Mouse (Mus musculus): ENCODE data around the gene Peli1. TPM values are rescaled to one million over a fixed set of nuclear protein-coding genes. Genes with fewer than 3 reads are reported as not detected.
"Not testable (repeated sequence)": the region's sequence is repeated elsewhere in the genome, so short reads cannot be mapped to it uniquely, and the experiment has no call there.

Peli1 gene
- total RNA-seq, 2 experiments from 2014 or later, result 17.8 to 42.8 TPM

DNA sequence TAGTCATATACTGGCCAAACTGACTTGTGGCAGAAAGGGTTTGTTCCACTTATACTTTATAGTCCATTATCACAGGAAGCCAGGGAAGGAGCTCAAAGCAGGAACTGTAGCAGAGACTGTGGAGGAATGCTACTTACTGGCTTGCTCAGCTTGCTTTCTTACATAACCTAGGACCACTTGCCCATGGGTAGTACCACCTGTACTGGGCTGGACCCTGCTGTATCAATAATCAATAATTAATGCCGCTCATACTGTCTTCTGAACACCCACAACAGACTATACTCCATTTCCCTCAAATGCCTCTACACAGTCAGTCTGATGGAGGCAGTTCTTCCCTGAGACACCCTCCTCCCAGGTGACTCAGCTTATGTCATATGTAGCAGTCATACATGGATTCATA lies 48.4 kb downstream of the Peli1 start:
- no peak; the same call in 1 of the 2 replicates for ATAC-seq (replicated peaks; ENCODE audit: low FRiP score, poor library complexity, severe bottlenecking)

DNA sequence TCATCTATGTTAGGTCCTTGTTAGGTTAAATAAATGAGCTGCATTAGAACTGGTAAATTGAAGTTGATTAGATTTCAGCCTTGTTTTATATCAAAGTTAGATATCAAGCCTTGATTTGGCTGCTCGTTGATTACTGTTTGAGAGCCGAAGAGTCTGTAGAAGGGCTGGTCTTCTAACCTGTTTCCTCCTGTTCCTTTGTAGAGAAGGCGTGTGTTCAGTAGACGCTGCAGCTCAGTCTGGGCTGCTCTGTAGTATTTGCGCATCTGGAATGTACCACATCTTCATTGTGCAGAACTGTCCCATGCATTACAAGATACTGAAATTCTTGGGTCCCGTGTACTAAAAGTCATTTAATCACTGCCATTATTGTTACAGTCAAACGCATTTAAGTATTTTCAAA lies 50.2 kb downstream of the Peli1 start:
- no peak for ATAC-seq (replicated peaks; ENCODE audit: low FRiP score, poor library complexity, severe bottlenecking)

DNA sequence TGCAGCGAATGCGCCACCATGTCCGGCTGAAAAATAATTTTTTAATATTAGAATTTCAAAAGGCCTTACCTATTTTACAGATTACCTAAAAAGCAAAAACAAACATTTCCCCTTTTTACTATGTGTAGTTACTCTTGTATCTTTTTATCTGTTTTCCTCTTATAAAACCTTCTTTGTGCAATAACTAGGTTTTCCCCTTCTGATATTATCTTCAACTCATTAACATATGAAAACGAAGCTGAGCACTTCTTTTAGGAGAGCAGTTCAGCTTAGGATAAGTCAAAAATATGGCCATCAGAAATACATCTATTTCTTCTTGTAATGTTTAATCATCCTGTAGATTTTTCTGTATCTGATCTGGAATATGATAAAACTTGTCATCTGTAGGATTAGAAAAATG lies 50.7 kb downstream of the Peli1 start:
- no peak for ATAC-seq (replicated peaks; ENCODE audit: low FRiP score, poor library complexity, severe bottlenecking)

DNA sequence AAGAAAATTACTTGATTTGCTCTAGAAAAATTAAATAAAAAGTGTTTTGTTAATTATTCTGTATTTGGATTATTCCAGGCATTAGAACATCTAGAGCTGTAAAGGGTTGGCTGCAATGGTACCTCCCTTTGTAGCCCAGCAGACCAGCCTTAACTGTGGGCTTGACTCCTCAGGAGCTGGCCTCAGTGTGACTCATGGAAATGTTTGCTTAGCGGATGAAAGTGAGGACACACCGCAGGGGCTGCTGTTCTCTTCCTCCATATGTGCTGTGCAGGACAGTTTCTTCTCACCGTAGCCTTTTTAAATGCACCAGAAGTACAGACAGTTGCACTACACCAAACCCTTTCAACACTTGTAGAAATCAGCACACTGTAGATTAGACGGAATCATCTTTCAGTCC lies 58.4 kb downstream of the Peli1 start:
- no peak for ATAC-seq (replicated peaks; ENCODE audit: low FRiP score, poor library complexity, severe bottlenecking)

DNA sequence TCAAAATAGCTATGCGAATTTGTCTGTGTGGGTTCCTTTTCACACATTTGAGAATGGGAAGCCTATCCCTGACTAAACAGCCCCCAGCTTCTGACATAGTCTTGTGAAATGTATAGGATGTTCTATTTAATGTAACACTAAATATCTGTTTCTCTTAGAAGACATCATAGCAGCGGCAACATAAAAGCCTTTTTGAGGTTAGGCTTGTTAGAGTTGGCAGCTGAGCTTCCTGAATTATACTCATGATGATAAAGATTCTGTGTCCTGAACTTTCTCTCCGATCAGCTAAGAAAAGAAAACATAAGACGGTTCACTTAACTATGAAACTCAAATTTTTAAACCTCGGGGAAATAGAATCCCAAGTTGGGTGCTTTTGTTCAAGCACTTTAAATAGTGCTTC lies 59.2 kb downstream of the Peli1 start:
- ATAC-seq (replicated peaks; ENCODE audit: low FRiP score, poor library complexity, severe bottlenecking), result no peak

DNA sequence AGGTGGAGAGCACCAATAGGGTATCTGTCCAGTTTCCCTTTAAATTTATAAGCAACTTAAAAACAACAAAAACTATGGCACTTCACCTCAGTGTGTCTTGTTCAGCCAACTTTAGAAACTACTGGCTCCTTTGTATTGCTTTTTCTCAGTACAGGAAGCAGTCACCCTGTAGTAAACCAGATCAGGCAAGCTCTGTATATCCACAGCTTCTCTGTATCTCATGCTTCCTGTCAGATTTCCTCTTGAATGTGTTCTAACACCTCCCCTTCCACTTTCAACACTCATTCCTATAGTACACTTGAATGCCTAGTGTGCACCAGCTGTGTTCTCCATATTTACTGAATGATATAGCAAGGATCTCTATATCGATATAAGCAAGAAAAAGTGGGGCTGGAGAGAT lies 60.6 kb downstream of the Peli1 start:
- no peak for ATAC-seq (replicated peaks; ENCODE audit: low FRiP score, poor library complexity, severe bottlenecking)

DNA sequence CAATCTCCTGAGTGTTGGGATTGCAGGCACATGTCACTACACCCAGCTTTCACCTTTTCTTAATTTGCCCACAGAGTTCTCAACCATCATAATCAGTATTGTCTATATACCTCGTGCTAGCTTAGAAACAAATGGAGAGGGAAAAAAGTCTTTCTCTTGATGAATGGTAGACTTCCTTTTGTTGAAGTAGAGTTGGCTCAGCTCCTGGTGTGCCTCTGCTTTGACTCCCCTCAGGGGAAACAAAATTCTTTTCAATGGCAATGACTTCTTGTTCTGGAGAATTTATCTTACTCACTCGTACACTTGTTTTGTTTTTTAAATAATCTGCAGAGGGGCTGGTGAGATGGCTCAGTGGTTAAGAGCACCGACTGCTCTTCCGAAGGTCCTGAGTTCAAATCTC lies 62.0 kb downstream of the Peli1 start:
- ATAC-seq (replicated peaks; ENCODE audit: low FRiP score, poor library complexity, severe bottlenecking), result no peak

DNA sequence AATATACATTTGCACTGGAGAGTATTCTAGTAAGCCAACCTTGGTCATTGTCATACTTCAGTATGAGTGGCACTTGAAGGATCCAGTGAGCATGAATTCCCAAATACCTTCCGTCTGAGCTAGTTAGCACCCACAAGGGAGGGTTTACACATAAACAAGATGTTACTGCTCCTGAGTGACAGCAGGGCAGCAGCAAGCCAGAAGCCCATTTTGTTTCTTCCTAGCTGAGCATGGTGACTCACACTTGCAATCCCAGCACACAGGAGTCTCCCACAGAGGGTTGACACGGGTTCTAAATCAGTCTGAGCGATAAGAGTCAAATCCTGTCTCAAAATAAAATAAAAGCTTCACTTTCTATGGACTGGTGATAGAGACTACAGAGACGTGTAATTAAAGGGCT lies 66.5 kb downstream of the Peli1 start:
- no peak for ATAC-seq (replicated peaks; ENCODE audit: low FRiP score, poor library complexity, severe bottlenecking)

DNA sequence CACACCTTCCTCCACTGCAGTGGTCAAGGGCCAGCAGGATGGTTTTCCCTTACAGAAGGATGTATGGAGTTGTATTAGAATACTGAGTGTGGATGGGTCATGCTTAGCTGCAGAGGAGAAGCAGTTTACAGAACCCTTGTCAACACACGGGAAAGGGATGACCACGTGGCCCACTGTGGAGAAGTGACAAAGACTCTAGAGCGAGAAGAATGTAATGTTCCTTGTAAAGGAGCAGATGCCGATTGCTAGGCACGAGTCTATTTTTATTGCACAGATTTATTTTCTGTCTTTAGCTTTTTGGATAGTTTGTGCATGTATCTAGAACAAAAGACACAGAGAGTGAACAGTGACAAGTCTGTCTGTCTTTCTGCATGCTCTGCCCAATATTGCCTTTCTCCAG lies 71.0 kb downstream of the Peli1 start:
- no peak for ATAC-seq (replicated peaks; ENCODE audit: low FRiP score, poor library complexity, severe bottlenecking)

DNA sequence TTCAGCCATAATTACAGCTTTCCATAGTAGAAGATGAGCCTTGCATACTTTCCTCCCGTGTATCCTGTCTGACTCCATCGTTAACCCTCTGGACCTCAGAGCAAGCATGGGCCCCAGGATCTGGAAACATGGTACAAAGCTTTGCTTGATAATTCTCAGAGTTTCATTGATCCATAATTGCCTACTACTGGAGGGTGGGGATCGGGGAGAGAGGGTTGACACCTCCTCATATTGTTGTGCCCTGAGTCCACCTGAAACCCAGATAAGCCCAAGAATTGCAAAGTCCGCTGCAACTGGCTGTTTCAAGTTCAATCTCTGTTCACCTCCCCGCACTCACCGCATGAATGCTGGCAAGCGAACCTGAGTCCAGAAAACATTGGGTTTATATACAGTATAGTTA lies 72.1 kb downstream of the Peli1 start:
- no peak for ATAC-seq (replicated peaks; ENCODE audit: low FRiP score, poor library complexity, severe bottlenecking)

DNA sequence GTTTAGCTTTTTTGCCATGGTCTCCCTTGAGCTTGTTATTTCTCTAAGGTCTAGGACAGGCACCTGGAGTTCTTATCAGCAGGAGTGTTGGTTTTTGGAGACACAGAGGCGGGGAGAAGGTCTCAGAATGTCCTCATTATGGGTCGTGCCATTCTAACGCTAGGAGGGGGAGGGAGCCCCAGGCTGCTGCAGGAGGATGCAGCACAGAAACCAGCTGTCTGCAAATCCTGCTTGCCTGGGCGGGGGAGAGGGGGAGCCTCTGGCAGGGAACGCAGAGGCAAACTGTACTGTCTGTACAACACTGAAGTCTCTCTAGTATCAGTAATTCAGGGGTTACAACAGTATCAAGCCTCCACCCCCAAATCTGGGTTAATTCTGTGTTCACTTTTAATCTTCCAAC lies 72.6 kb downstream of the Peli1 start:
- ATAC-seq (replicated peaks; ENCODE audit: low FRiP score, poor library complexity, severe bottlenecking), result no peak

DNA sequence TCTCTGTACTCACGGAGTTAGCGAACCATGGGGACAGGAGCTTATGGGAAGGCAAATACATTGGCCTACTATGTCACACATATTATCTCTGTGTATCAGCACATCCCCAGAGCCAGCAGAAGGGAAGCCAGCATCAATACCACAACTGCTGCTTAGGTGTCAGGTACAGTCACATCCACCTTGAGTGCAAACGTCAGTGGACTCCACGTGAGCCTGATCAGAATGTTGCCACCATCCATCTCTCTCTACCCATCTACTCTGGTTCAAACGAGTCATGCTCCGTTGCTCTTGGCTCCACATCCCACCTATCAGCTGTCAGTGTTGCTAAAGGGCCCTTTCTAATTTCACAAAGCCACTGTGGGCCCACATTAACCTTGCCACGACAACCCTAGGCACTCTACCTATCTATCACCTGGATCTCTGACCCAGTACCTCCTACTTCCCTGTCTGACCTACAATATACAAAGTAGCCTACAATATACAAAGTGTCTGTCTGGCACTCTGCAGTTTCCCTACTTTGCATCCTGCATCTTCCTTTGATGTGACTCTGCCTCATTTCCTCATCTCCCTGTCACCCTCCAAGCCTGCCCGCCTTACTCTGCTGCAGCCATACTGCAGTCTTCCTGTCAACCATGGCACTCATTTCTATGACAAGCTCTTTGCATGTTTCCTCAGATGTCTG lies 73.4 kb downstream of the Peli1 start:
- ATAC-seq (replicated peaks; ENCODE audit: low FRiP score, poor library complexity, severe bottlenecking), result no peak

DNA sequence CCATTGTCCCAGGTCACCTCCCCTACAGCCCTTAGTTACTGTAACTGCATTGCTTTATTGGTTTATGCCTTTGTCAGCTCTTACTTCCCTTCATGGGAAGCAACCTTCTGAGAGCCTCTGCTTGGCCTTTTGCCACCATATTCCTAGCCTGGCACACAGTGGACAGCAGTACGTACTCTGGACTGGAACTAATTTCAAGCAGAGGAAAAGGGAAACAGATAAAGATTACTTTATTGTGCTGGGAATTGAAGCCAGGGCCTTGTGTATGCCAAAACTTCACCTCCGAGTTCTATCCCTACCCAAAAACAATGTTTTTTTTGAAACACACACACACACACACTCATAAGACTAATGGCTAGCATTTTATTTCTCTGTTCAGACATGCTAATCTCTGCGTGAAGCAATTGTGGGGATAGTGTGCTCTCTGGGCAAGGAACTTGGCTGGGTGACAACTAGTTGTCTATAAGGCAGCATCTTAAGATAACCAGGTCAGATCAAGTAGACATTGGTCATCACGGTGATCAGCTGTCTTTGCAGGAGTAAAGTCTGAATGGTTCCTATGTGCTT lies 74.0 kb downstream of the Peli1 start:
- ATAC-seq (replicated peaks; ENCODE audit: low FRiP score, poor library complexity, severe bottlenecking), result no peak

DNA sequence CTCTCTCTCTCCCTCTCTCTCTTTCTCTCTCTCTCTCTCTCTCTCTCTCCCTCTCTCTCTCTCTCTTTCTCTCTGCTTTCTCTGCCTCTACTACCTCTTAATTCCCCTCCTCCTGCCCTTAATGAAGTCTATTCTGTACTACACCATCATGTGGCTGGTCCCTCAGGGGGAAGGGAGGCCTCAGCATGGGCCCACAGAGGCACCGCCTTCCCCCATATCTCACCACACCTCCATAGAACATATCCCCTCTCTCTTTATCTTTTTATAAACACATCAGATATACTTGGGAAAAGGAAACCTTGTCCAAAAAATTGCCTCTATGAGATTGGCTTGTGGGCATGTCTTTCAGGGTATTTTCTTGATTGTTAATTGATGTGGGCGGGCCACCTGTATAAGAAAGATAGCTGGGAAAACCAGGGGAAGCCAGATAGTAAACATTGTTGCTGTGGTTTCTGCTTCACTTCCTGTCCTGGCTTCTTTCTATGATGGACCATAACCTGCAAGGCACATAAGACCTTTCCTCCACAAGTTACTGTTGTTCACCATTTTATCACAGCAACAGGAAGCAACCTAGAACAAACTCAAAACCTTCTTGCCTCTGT lies 75.5 kb downstream of the Peli1 start:
- no peak for ATAC-seq (replicated peaks; ENCODE audit: low FRiP score, poor library complexity, severe bottlenecking)

DNA sequence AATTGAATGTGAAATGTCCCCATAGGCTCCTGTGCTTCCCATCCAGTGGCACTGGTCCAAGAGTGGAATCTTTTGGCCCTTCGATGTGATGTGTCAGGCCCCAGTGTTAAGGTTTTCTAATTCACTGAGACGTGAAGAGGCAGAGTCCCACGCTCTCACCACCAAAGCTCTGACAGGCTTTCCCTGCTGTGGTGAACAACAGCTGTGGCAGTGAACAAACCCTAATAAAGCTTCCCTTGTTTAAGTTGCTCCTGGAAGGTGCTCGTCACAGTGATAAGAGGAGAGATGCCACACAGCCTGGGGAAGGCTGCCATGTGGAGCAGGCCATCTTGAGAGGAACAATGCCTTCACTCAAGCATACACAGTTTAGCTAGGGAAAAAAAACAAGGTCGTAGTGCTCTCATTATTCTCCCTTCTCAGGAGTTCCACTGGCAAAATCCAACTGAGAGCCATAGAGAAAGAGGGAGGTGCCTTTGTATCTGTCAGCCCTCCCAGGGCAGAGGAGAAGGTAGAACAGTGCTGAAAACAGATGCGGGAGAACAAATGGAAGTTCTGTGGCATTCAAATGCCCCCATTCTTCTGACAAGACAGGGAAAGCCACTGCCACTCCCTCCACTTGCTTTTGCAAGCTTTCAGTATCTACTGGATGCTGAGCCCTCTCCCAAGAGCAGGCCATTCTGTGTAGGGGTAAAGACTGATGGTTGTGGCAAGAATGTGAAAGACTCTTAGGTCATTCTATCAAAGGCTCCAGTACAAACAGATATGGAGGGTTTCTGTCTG lies 77.9 kb downstream of the Peli1 start:
- no peak for ATAC-seq (replicated peaks; ENCODE audit: low FRiP score, poor library complexity, severe bottlenecking)

DNA sequence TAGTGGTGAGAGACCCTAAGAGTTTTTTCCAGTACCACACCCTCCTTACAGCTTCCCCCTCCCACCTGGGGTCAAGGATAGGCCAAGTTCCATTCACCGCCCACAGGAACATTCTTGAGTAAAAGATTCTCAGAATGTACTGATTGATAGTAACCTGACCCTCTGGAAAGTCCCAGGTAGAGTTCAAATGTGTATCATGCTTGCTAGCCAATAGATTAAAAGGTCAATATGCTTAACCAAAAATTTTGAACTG lies 78.4 kb downstream of the Peli1 start:
- not testable (repeated sequence) for ATAC-seq (replicated peaks; ENCODE audit: low FRiP score, poor library complexity, severe bottlenecking)

DNA sequence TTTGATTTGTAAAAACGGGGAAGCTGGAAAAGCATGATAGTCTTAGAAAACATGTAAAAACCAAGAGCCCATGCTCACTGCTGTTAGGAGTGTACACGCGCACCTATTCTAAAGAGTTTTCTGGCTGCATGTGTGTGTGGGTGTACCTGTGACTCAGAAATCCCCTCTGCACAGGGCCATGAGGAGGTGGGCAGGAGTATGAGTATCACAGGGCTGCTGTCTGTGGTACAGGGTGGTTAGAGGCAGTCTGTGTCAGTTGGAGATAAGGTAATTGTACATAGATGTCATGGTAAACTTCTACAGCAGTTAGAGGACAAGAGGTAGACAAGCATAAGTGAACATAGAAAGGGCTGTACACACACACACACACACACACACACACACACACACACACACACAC lies 81.2 kb downstream of the Peli1 start:
- ATAC-seq (replicated peaks; ENCODE audit: low FRiP score, poor library complexity, severe bottlenecking), result no peak

DNA sequence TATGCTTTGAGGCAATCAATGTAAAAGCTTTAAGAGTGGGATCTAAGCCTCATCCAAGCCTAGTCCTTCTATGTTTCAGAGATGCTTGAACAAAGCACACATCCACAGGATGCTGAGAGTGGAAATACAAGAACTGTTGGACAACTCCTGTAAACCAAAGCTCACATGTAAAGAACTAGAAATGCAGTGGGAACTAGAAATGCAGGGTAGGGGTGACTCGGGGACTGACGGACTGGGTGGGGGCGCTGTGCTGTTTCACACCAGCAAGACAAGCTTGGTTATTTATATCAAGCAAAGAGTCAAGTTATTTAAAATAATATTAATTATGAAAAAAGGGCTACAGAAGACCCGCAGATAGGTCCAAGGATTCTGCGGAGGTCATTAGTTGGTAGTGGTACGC lies 82.8 kb downstream of the Peli1 start:
- ATAC-seq (replicated peaks; ENCODE audit: low FRiP score, poor library complexity, severe bottlenecking), result no peak

DNA sequence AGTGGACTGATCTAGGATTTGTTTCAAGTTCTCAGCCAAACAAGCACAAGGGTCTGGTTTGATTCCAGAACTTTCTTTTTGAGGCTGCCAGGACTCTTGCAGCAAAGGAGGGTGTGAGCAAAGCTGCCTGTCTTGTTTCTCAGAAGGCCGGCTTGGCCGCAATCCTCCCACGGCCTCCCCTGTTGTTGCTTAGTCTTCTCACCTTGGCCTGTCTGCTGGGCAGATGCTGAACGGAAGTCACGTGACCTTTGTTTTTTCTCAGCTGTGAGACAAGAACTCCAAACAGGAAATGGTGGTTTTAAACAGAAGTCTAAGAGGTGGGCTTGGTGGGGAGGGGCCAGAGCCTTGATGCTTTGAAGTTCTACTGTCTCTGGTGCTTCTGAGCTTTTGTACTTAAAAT lies 83.3 kb downstream of the Peli1 start:
- ATAC-seq (replicated peaks; ENCODE audit: low FRiP score, poor library complexity, severe bottlenecking), result no peak

DNA sequence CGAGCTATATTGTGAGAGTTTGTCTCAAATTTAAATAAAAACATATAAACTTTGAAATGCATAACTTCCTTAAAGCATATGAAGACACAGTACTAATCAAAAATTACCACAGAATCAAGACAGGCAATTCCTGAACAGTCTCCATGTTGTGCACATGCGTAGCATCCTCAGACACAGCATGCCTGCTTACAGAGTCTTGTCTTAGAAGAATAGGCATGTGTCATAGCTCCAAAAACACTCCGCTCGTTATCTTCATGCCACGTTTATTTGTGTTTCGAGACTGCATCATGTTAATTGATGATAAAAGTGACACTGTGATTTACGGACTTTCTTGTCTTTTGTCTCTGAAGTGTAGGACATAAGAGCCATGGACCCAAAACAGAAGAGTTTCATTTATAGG lies 84.0 kb downstream of the Peli1 start:
- no peak for ATAC-seq (replicated peaks; ENCODE audit: low FRiP score, poor library complexity, severe bottlenecking)

DNA sequence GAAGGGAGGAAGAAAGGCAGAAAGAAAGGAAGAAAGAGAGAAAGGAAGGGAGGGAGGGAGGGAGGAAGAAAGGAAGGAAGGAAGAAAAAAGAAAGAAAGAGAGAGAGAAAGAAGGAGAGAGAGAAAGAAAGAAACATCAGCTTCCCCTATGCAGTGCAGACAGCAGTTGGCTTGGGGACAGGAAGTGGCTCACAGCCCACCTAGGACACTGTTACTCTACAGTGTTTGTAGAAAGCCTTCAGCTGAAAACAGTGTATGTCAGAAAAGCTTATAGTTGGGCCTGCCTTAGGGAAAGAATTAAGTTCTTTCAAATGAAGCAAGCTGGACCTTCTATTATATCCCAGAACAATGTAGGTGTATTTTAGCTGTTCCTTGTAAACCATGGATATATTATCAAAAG lies 85.4 kb downstream of the Peli1 start:
- ATAC-seq (replicated peaks; ENCODE audit: low FRiP score, poor library complexity, severe bottlenecking), result no peak

All from erythroid progenitor cell, adult 5-6 weeks (primary cell).